Mouse (Mus musculus) cerebellum, adult 2 months (tissue): ENCODE results near the gene Gm42715. TPM values are rescaled to one million over a fixed set of nuclear protein-coding genes. Genes with fewer than 3 reads are reported as not detected.

Experiments
- DNase-seq, 2 experiments: peaks; one replicate each; pipeline ENCODE4 v3.0.0; 2021
- H3K27ac ChIP-seq: fragments of 200-500 bp; 2 replicates; pipeline ENCODE4 v1.5.1; 2012; ENCODE audit warnings: low read length, control low read depth, inconsistent platforms; ENCODE audit not compliant: insufficient read depth
- H3K27me3 ChIP-seq: fragments of 200-500 bp; 2 replicates; pipeline ENCODE4 v1.6.1; 2012; ENCODE audit warnings: inconsistent platforms, mild to moderate bottlenecking, low read length, moderate library complexity; ENCODE audit not compliant: control insufficient read depth, insufficient read depth
- H3K4me1 ChIP-seq: fragments of 200-500 bp; 2 replicates; pipeline ENCODE4 v1.6.1; 2011; ENCODE audit warnings: low read length; ENCODE audit not compliant: control insufficient read depth, insufficient read depth
- H3K4me3 ChIP-seq: fragments of 200-500 bp; replicated peaks from 2 replicates; pipeline ENCODE3; 2011; ENCODE audit warnings: mild to moderate bottlenecking, low read depth, low read length, control low read depth; ENCODE audit not compliant: insufficient read depth
- CTCF ChIP-seq: fragments of 200-500 bp; IDR thresholded peaks from 2 replicates; pipeline ENCODE4 v1.5.1; 2011; ENCODE audit warnings: low read depth, mild to moderate bottlenecking, control low read depth, low read length, moderate library complexity, borderline replicate concordance; ENCODE audit not compliant: insufficient read depth
- POLR2A ChIP-seq: fragments of 200-500 bp; IDR thresholded peaks from 2 replicates; pipeline ENCODE4 v1.6.1; 2011; ENCODE audit warnings: low read length, control low read depth, borderline replicate concordance; ENCODE audit not compliant: insufficient read depth
- WGBS: fragments of 180-500 bp; shearing (Covaris S2); methylation state at CpG from one replicate; pipeline ENCODE4 v1.1.7; 2018; 5-methylcytosine and 5-hydroxymethylcytosine counted together
- polyA plus RNA-seq: library from polyadenylated mRNA; depleted of rRNA; stranded (reverse); fragments of >200 nt; gene quantifications from 2 replicates; pipeline ENCODE4 v1.2.3, GENCODE M21; 2012; rRNA removed

The Gm42715 gene
- 18.6 and 19.5 TPM in 2 replicates for polyA plus RNA-seq

GRCm38 (mm10) chr7:127519284-127519683, at the start of gene Gm42715:
Gm42715 (plus strand) TSS chr7:127519584.
- peaks cover 5% of the 10 kb centered on the region; the same call in 1 of the 2 replicates for H3K4me1 ChIP-seq
- TF ChIP-seq CTCF (no peak), POLR2A (no peak)
- 96% methylated on average over 3 of the region's 3 CpGs for WGBS
- H3K27me3 ChIP-seq, result no peaks in the 10 kb centered on the region
- H3K4me3 ChIP-seq, result no peak within 1 kb of the TSS
- no peak for DNase-seq
- no peak within 1 kb of the TSS for H3K27ac ChIP-seq

DNA sequence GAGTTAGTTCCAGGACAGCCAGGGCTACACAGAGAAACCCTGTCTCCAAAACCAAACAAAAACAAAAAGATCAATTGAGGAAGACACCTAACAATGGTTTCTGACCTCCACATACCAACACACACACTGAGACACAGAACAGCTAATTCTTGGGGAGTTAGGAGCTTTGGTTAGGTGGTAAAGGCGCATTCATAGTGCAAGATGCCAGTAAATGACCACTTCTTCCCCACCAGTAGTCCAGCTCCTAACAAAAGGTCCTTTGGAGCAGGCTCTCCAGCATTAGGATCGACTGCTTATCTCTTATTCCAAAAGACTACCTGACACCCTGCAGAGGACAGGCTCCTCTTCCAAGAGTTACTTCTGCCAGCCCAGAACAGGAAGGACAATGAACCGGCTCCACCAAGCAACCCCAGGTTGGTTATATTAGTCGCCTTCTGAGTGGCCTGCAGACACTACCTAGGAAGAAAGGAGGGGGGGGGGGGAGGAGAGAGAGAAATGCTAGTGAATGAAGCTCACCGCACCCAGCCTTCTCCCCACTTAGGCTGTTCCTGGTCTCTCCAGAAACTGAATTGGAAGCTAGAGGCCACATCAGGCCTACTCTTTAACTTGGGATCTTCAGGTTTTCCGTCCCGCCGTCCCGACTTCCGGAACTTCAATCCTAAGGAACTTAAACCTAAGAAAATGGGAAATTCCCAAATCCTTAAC, 49.2 kb upstream of the Gm42715 start:
- DNase-seq, result peak; percentile 54
- H3K27ac ChIP-seq, result peak overlapping the region; percentile 84
- H3K4me3 ChIP-seq, result peak overlapping the region; percentile 94
- WGBS, result 7% methylated on average over 10 of the region's 10 CpGs
- TF ChIP-seq CTCF (no peak), POLR2A (no peak)
- H3K27me3 ChIP-seq, result no peaks in the 10 kb centered on the region
- peaks cover 3% of the 10 kb centered on the region for H3K4me1 ChIP-seq

- WGBS, result under 1% methylated on average over 46 of the region's 46 CpGs
- TF ChIP-seq CTCF, result no peak
- TF ChIP-seq POLR2A, result peak; percentile 45; the same call in 1 of the 2 replicates
Observed at GRCm38 (mm10) chr7:127470743-127471645, 48.4 kb upstream of the Gm42715 start.

GRCm38 (mm10) chr7:127471646-127472010, 47.8 kb upstream of the Gm42715 start:
- Histone ChIP-seq H3K4me3 (peak overlapping the region; percentile 94), H3K27me3 (no peaks in the 10 kb centered on the region), H3K4me1 (peaks cover 3% of the 10 kb centered on the region), H3K27ac (peak overlapping the region; percentile 91)
- TF ChIP-seq CTCF (no peak), POLR2A (no peak)
- under 1% methylated on average over 25 of the region's 25 CpGs for WGBS
- no peak for DNase-seq

More at GRCm38 (mm10) chr7:127470743-127471645, 48.4 kb upstream of the Gm42715 start:
- peak overlapping the region; percentile 94 for H3K4me3 ChIP-seq
- H3K4me1 ChIP-seq, result peaks cover 3% of the 10 kb centered on the region
- DNase-seq, result peak; percentile 90 to 96
- H3K27me3 ChIP-seq, result no peaks in the 10 kb centered on the region
- H3K27ac ChIP-seq, result peak overlapping the region; percentile 91

GRCm38 (mm10) chr7:127472060-127472459, 47.3 kb upstream of the Gm42715 start:
- H3K27me3 ChIP-seq, result no peaks in the 10 kb centered on the region
- DNase-seq, result no peak
- TF ChIP-seq POLR2A (0 out of 2 replicates have a peak, but pooled peaks have one; percentile 11), CTCF (no peak)
- H3K4me1 ChIP-seq, result peaks cover 3% of the 10 kb centered on the region
- peak overlapping the region; percentile 94 for H3K4me3 ChIP-seq
- 0% methylated on average over 7 of the region's 7 CpGs for WGBS
- H3K27ac ChIP-seq, result peak overlapping the region; percentile 91

- no peak for TF ChIP-seq CTCF
- no peak for TF ChIP-seq POLR2A
- Histone ChIP-seq H3K4me3 (no peak overlapping the region), H3K27me3 (no peaks in the 10 kb centered on the region), H3K27ac (no peak overlapping the region), H3K4me1 (peaks cover 3% of the 10 kb centered on the region)
- WGBS, result 73% methylated on average over 5 of the region's 5 CpGs
- DNase-seq, result no peak
Observed at GRCm38 (mm10) chr7:127473705-127474104, 45.7 kb upstream of the Gm42715 start.

DNA sequence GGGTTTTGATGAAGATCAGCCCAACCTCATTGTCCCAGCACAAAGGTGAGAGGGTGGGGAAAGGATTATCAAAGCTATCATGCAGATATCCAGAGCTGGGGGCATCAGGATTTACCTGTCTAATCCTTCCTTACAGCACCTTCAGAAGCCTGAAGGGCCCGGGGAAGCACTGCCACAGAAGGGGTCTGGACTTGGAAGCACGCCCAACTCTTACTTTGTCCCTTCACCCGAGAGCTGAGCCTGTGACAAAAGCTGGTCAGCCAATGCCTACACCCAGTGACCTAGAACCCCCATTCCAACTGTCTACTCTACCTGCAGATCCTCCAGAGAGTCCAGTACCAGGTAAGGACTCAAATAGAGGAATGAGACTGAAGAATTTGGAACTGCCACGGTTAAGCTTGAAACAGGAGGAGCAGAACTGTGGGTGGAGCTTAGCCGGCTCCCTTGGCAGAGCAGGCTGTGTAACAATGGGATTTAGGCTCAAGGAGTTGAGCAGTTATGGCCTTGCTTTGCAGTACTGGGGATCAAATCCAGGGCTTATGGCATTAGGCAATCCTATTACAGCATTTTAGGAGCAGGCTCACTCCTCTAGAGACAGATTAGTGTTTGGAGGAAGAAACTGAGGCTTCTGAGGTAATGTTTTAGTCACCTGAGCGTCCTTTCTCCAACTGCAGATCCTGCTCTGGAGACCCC, 44.9 kb upstream of the Gm42715 start:
- no peak for TF ChIP-seq POLR2A
- no peak for TF ChIP-seq CTCF
- no peak overlapping the region for H3K27ac ChIP-seq
- no peak overlapping the region for H3K4me3 ChIP-seq
- no peaks in the 10 kb centered on the region for H3K27me3 ChIP-seq
- DNase-seq, result no peak
- H3K4me1 ChIP-seq, result peaks cover 3% of the 10 kb centered on the region
- 51% methylated on average over 6 of the region's 6 CpGs for WGBS
